Mouse (Mus musculus) megakaryocyte-erythroid progenitor cell, adult 5 weeks (primary cell): ENCODE results near the gene Lrrc34. TPM values are rescaled to one million over a fixed set of nuclear protein-coding genes. Genes with fewer than 3 reads are reported as not detected.

Source experiments
- polyA plus RNA-seq: library from polyadenylated mRNA; stranded (reverse); fragments of >175 nt; gene quantifications from 2 replicates; pipeline ENCODE4 v1.2.3, GENCODE M21; 2012

Lrrc34 gene
- polyA plus RNA-seq, result 0.09 TPM in 1 of 2 replicates, not detected in the other

GRCm38 (mm10) chr3:30647440-30648090 is at the start of gene Lrrc34:
Gene Lrrc34 (minus strand): TSS chr3:30647869.

GRCm38 (mm10) chr3:30644207-30644606 is 3.5 kb downstream of the Lrrc34 start, which contains the start of gene Lrriq4:
Gene Lrriq4 (plus strand): TSS chr3:30644507.

GRCm38 (mm10) chr3:30602065-30602739 is 45.5 kb downstream of the Lrrc34 start, which contains the start of gene Mynn:
Gene Mynn (plus strand): TSS chr3:30602065.

GRCm38 (mm10) chr3:30599711-30600545 is 47.7 kb downstream of the Lrrc34 start, which contains the start of gene Actrt3:
Gene Actrt3 (minus strand): TSS chr3:30599939.

Other genes with a start within 250 kb of the Lrrc34 start
- gene Mecom, start 99.9 kb downstream of the Lrrc34 start, polyA plus RNA-seq, result 0.45 and 0.80 TPM in 2 replicates
- 0.03 TPM in 1 of 2 replicates, not detected in the other for gene Actrt3, start 47.9 kb downstream of the Lrrc34 start, polyA plus RNA-seq
- 1.1 and 1.2 TPM in 2 replicates for gene Mynn, start 45.8 kb downstream of the Lrrc34 start, polyA plus RNA-seq
- gene Lrriq4, start 3.4 kb downstream of the Lrrc34 start, polyA plus RNA-seq, result not detected in 2 replicates
- 0.05 TPM in 1 of 2 replicates, not detected in the other for gene Lrrc31, start 52.0 kb upstream of the Lrrc34 start, polyA plus RNA-seq
- not detected in 2 replicates for gene Samd7, start 98.4 kb upstream of the Lrrc34 start, polyA plus RNA-seq
- 16.4 and 27.7 TPM in 2 replicates for gene Sec62, start 145.0 kb upstream of the Lrrc34 start, polyA plus RNA-seq
- gene Gpr160, start 208.1 kb upstream of the Lrrc34 start, polyA plus RNA-seq, result 1.6 and 3.7 TPM in 2 replicates